Mouse (Mus musculus) cerebellum, adult 9-10 months (tissue): ENCODE data around the gene Ccl1.

Source experiments
- DNase-seq: peaks from one replicate; pipeline ENCODE4 v3.0.0; 2022

Ccl1 gene

DNA sequence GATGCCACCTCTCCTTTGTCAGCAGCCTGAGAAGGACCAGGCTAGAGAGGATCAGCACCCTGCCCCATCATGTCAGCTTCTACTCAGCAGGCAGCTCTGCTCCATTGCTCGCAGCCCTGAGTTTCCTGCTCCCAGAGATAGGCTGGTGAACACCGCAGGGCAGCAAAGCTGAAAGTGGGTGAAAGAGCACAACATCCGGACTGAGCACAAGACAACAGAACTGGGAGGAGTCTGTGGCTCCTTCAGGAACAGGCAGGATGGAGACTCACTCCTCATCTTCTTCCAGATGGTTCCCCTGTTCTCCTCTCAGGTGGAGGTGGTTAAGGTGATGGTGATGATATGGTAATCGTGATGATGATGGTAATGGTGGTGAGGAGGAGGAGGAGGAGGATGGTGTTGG, at the start of gene Ccl1:
Gene Ccl1 (minus strand): TSS at position 101 of the 400 bp plus-strand sequence.
- DNase-seq = no peak

GRCm38 (mm10) chr11:82351039-82351438, 45.5 kb upstream of the Ccl1 start:
- no peak for DNase-seq

- no peak for DNase-seq
Measured at GRCm38 (mm10) chr11:82340900-82341299, 35.4 kb upstream of the Ccl1 start.

GRCm38 (mm10) chr11:82340416-82340815, 34.9 kb upstream of the Ccl1 start:
- DNase-seq = no peak

GRCm38 (mm10) chr11:82339921-82340401, 34.5 kb upstream of the Ccl1 start:
- no peak for DNase-seq

GRCm38 (mm10) chr11:82313153-82313552, 7.7 kb upstream of the Ccl1 start:
- no peak for DNase-seq

GRCm38 (mm10) chr11:82310336-82311045, 5.0 kb upstream of the Ccl1 start:
- DNase-seq = no peak

- DNase-seq = no peak
Measured at GRCm38 (mm10) chr11:82297895-82298294, 7.6 kb downstream of the Ccl1 start.

DNA sequence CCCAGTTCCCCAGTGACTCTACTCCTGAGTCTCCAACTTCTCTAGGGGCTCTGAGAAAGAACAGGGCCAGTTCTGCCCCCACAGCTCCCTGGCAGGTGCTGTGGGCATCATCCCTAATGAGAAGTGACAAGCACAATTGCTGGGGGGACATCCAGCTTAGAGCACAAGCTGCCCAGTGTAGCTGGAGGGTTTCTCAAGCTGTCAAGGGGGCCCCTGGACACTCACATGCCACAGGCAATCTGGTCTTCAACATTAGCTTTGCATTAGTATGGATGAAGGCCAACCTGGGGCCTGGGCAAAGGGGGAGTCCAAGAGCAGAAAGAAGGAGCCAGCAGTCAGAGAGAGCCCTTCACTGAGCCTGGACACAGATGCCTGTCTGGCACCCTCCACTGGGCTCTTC, 14.6 kb downstream of the Ccl1 start:
- no peak for DNase-seq

- peak; percentile 4 for DNase-seq
Measured at GRCm38 (mm10) chr11:82274149-82274812, 31.2 kb downstream of the Ccl1 start.

DNA sequence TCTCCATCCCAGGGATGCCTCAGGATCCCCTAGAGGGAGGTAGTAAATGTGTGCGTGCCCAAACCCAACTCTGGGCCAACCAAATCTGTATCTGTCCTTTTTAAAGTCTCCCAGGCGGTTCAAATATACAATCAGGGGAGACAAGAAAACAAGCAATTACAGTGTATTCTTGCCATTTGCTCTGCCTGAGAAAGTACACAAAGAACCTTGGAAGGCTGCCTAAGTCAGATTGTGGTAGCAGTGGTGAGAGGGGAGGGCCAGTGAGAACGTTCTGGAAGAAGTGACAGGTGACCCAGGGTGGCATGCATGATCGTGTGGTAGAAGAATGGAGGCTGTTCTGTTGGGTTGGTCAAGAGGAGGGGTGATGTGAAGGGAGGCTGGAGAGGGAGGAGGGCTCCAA, 46.4 kb downstream of the Ccl1 start:
- no peak for DNase-seq

DNA sequence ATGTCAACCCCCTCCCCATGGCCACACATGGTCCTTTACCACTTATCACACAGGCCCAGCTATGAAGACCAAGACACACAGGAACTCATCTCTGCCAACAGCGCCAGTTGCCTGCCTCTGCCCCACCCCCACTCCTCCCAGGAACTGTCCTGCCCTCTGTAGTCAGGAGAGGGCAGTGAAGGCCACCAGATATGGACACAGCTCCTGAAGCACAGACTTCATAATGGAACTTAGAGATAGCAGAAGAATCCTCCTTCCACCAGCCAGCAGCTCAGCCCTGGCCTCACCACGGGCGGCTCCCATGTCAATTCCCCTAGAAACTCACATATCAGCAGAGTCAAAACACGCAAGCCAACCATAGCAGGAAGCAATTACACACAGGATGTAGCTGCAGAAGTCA, 49.9 kb downstream of the Ccl1 start:
- peak; percentile 44 for DNase-seq

GRCm38 (mm10) chr11:82253421-82253820, 52.1 kb downstream of the Ccl1 start:
- DNase-seq = no peak

DNA sequence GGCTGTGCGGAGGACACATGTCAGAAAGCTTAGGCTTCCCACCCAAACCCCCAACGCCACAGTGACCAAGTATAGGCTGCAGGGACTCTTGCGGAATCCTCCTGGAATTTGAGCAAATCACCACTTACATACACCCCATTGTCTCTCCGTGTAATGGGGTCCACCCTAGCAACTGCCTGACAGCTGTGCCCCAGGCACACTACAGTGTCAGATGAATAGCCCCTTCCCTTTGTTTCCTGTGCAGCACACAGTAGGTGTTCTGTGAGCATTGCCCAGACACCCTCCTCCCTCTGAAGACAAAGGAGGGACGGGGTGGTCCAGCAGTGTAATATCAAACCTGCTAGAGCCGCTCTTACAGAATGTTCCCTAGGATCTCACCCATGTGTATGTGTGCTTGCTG, 54.2 kb downstream of the Ccl1 start:
- no peak for DNase-seq

GRCm38 (mm10) chr11:82249945-82250344, 55.5 kb downstream of the Ccl1 start:
- no peak for DNase-seq

DNA sequence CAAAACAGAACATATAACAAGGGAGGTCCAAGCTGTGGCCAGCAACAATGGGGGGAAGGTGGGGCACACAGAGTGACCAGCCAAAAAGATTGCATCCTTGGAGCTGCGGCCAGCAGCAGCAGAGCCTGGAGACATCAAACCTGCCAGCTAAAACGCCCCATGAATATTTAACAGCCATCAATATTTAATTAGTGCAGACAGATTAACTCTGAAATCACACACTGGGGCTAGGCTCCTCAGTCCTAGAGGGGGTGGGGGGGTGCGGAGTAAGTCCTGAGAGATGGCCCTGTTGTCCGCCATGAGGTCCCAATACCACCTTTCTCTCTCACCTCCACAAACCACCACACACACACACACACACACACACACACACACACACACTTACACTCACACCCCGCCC, 68.1 kb downstream of the Ccl1 start:
- DNase-seq = no peak

- DNase-seq = peak; percentile 63
Measured at GRCm38 (mm10) chr11:82235551-82236207, 69.8 kb downstream of the Ccl1 start.

DNA sequence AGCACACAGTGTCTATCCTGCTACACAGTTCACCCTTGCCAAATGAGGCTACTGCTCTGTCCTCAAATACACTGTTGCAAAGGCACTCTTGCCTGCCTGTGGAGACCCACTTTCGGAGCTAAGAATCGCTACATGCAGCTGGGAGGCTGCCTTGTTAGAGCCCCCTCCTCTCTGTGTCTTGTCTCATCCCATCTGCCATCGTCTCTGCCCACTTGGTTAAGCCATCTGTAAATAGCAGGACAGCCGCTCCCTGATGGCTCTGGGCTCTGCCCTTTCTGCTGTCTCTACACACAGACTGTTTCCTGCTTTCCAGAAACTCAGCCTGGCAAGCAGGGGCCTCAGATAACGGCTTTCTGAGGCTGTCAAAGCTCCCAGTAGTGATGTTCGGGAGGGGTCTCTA, 71.5 kb downstream of the Ccl1 start:
- no peak for DNase-seq

DNA sequence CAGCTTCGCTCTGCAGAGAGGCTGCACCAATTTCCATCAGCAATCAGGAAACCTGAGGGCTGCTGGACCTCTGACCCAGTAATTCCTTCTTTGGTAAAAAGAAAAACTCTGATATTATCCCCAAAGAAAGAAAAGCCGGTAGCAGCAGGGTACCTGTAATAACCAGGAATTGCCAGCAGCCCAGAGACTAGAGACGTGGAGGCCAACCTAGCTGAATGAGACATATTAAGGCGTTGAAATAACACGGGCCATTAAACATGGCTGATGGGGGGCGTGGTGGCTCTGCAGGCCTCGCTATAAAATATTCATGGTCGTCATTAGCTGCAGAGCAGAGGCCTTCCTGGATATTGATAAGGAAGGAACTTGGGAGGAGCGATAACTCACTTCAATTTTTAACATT, 78.5 kb downstream of the Ccl1 start:
- DNase-seq = no peak

GRCm38 (mm10) chr11:82225936-82226335, 79.6 kb downstream of the Ccl1 start:
- DNase-seq = no peak

- no peak for DNase-seq
Measured at GRCm38 (mm10) chr11:82216531-82216930, 89.0 kb downstream of the Ccl1 start.

- no peak for DNase-seq
Measured at GRCm38 (mm10) chr11:82214405-82214804, 91.1 kb downstream of the Ccl1 start.

DNA sequence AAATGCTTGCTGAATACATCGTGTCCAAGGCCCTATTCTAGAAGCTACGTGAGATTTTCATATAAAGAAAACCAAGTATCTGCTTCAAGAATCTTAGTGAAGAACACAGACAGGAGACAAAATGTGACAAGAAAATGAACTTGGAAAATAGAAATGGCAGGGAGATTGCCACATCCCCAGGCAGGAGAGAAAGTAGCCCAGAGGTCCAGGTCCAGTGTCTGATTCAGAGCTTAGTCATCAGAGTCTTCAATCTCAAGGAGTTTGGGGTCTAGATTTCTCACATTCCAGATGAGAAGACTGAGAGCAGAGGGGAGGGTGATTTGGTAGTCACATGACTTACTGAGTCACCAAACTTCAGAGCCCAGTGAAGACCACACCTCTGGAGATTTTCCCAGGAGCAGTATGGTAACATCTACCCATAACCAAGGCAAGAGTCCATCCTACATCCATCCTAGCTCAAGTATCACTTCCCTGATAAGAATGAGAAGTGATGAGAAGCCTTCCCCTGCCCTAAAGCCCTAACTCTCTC, 98.5 kb downstream of the Ccl1 start:
- no peak for DNase-seq

DNA sequence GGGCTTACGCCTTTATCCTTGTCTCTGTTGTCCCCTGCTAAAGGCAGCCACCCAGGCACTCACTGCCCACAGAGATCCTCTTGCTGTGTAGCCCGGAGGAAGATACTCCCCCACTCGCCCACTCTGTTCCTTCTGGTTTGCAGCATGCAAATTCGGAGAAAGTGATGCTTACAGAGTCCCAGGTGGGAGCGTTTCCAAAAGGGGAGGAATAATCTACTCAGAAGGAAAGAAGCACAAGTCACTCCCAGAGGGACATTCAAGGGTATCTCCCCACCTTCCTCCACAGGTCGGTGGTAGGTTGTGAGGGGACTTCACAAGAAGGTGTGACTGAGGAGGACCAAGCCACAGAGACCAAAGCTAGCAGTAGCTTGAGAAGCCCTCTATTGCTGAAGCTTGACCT, 100.3 kb downstream of the Ccl1 start:
- DNase-seq = no peak
